Mouse (Mus musculus) intestine, embryonic 16.5 days (tissue): ENCODE measurements at regions not wholly inside any gene's neighbourhood (a gene's known extent, or its start where the extent isn't known, plus 50 kb on each side); places are given as distances from the start of the nearest gene placed in this dataset.

Source experiments
- ATAC-seq: fragments of 200-750 bp; cut with Nextera tagmentation; 2 replicates; pipeline ENCODE4 v1.8.0; 2017; ENCODE audit warnings: moderate TSS enrichment, moderate library complexity
- H3K27ac ChIP-seq: fragments of 300-500 bp; sonication (generic); 2 replicates; pipeline ENCODE4 v1.5.1; 2014; ENCODE audit warnings: mild to moderate bottlenecking, low read length
- H3K27me3 ChIP-seq: fragments of 300-500 bp; sonication (generic); replicated peaks from 2 replicates; pipeline ENCODE4 v1.6.1; 2014; ENCODE audit warnings: low read length, control low read depth, mixed read lengths; ENCODE audit not compliant: control insufficient read depth, insufficient read depth
- H3K36me3 ChIP-seq: fragments of 300-500 bp; sonication (generic); 2 replicates; pipeline ENCODE4 v1.6.1; 2014; ENCODE audit warnings: low read length, control low read depth; ENCODE audit not compliant: control insufficient read depth, insufficient read depth
- H3K4me1 ChIP-seq: fragments of 300-500 bp; sonication (generic); 2 replicates; pipeline ENCODE4 v1.6.1; 2014; ENCODE audit warnings: low read length, control low read depth, mixed read lengths; ENCODE audit not compliant: control insufficient read depth, insufficient read depth
- H3K4me2 ChIP-seq: fragments of 300-500 bp; sonication (generic); 2 replicates; pipeline ENCODE4 v1.6.1; 2014; ENCODE audit warnings: low read depth, low read length, control low read depth
- H3K4me3 ChIP-seq: fragments of 300-500 bp; sonication (generic); 2 replicates; pipeline ENCODE4 v1.5.1; 2014; ENCODE audit warnings: mild to moderate bottlenecking, low read length
- H3K9ac ChIP-seq: fragments of 300-500 bp; sonication (generic); 2 replicates; pipeline ENCODE4 v1.6.1; 2014; ENCODE audit warnings: low read depth, low read length
- H3K9me3 ChIP-seq: fragments of 300-500 bp; sonication (generic); 2 replicates; pipeline ENCODE4 v1.6.1; 2016; ENCODE audit warnings: low read length, control low read depth; ENCODE audit not compliant: control insufficient read depth
- WGBS: fragments of 180-500 bp; shearing (Covaris S2); extraction: QIAGEN DNeasy Blood & Tissue Kit; methylation state at CpG from one replicate; pipeline ENCODE4 v1.1.7; 2014; 5-methylcytosine and 5-hydroxymethylcytosine counted together

GRCm38 (mm10) chr5:54241169-54241917 lies 243.0 kb downstream of the Stim2 start:
- 26% methylated on average over 20 of the region's 20 CpGs for WGBS
- no peak overlapping the region for H3K9ac ChIP-seq
- no peak overlapping the region; the same call in none of the 2 replicates for H3K4me2 ChIP-seq
- ATAC-seq = no peak
- no peak overlapping the region for H3K27ac ChIP-seq
- no peaks in the 10 kb centered on the region for H3K4me1 ChIP-seq
- H3K27me3 ChIP-seq = no peaks in the 10 kb centered on the region
- H3K9me3 ChIP-seq = no peaks in the 10 kb centered on the region
- H3K4me3 ChIP-seq = no peak overlapping the region
- no peaks in the 10 kb centered on the region for H3K36me3 ChIP-seq

- H3K4me3 ChIP-seq = no peak overlapping the region
- no peak overlapping the region for H3K9ac ChIP-seq
- H3K9me3 ChIP-seq = no peaks in the 10 kb centered on the region
- no peak for ATAC-seq
- H3K4me2 ChIP-seq = no peak overlapping the region
- WGBS = 86% methylated on average over 4 of the region's 4 CpGs
- no peaks in the 10 kb centered on the region for H3K4me1 ChIP-seq
- no peaks in the 10 kb centered on the region for H3K27me3 ChIP-seq
- no peaks in the 10 kb centered on the region for H3K36me3 ChIP-seq
- no peak overlapping the region for H3K27ac ChIP-seq
Observed at GRCm38 (mm10) chr5:54242126-54242525, 243.8 kb downstream of the Stim2 start.

GRCm38 (mm10) chr5:54252038-54252437 lies 253.7 kb downstream of the Stim2 start:
- Histone ChIP-seq H3K27me3 (no peaks in the 10 kb centered on the region), H3K4me2 (no peak overlapping the region), H3K36me3 (no peaks in the 10 kb centered on the region), H3K9ac (no peak overlapping the region), H3K9me3 (no peaks in the 10 kb centered on the region), H3K27ac (no peak overlapping the region), H3K4me1 (no peaks in the 10 kb centered on the region), H3K4me3 (no peak overlapping the region)
- 84% methylated on average over 2 of the region's 2 CpGs for WGBS
- ATAC-seq = no peak

- Histone ChIP-seq H3K4me1 (no peaks in the 10 kb centered on the region), H3K9me3 (no peaks in the 10 kb centered on the region), H3K4me3 (no peak overlapping the region), H3K36me3 (no peaks in the 10 kb centered on the region), H3K27ac (no peak overlapping the region), H3K9ac (no peak overlapping the region), H3K4me2 (no peak overlapping the region), H3K27me3 (no peaks in the 10 kb centered on the region)
- no peak for ATAC-seq
- 70% methylated on average over 7 of the region's 7 CpGs for WGBS
Observed at GRCm38 (mm10) chr5:54254005-54254404, 255.7 kb downstream of the Stim2 start.

GRCm38 (mm10) chr5:54258087-54258733 lies 259.9 kb downstream of the Stim2 start:
- H3K27ac ChIP-seq = no peak overlapping the region
- 0 out of 2 replicates have a peak, but pooled peaks have one; percentile 58 for ATAC-seq
- WGBS = 16% methylated on average over 1 of the region's 1 CpGs
- H3K4me3 ChIP-seq = no peak overlapping the region
- no peaks in the 10 kb centered on the region for H3K27me3 ChIP-seq
- H3K36me3 ChIP-seq = no peaks in the 10 kb centered on the region
- no peaks in the 10 kb centered on the region for H3K9me3 ChIP-seq
- no peak overlapping the region for H3K9ac ChIP-seq
- H3K4me2 ChIP-seq = no peak overlapping the region
- H3K4me1 ChIP-seq = no peaks in the 10 kb centered on the region

- Histone ChIP-seq H3K4me1 (no peaks in the 10 kb centered on the region), H3K27ac (no peak overlapping the region), H3K9me3 (no peaks in the 10 kb centered on the region), H3K36me3 (no peaks in the 10 kb centered on the region), H3K4me3 (0 out of 2 replicates have a peak overlapping the region, but pooled peaks have one; percentile 4), H3K4me2 (0 out of 2 replicates have a peak overlapping the region, but pooled peaks have one; percentile 20), H3K27me3 (no peaks in the 10 kb centered on the region), H3K9ac (no peak overlapping the region)
- no peak for ATAC-seq
- 36% methylated on average over 9 of the region's 9 CpGs for WGBS
Observed at GRCm38 (mm10) chr5:54264867-54265434, 266.7 kb downstream of the Stim2 start.

- no peak overlapping the region for H3K4me3 ChIP-seq
- WGBS = 59% methylated on average over 10 of the region's 10 CpGs
- no peak overlapping the region for H3K9ac ChIP-seq
- no peaks in the 10 kb centered on the region for H3K27me3 ChIP-seq
- no peaks in the 10 kb centered on the region for H3K9me3 ChIP-seq
- ATAC-seq = no peak
- no peak overlapping the region for H3K27ac ChIP-seq
- no peaks in the 10 kb centered on the region for H3K36me3 ChIP-seq
- H3K4me1 ChIP-seq = no peaks in the 10 kb centered on the region
- no peak overlapping the region for H3K4me2 ChIP-seq
Observed at GRCm38 (mm10) chr5:54267905-54268590, 269.7 kb downstream of the Stim2 start.

GRCm38 (mm10) chr5:54279357-54279756 lies 281.1 kb downstream of the Stim2 start:
- H3K9me3 ChIP-seq = no peaks in the 10 kb centered on the region
- no peaks in the 10 kb centered on the region for H3K36me3 ChIP-seq
- H3K4me3 ChIP-seq = no peak overlapping the region
- no peak overlapping the region for H3K27ac ChIP-seq
- no peaks in the 10 kb centered on the region for H3K4me1 ChIP-seq
- no peak overlapping the region for H3K4me2 ChIP-seq
- peak; percentile 82 for ATAC-seq
- no peaks in the 10 kb centered on the region for H3K27me3 ChIP-seq
- no peak overlapping the region for H3K9ac ChIP-seq
- WGBS = 50% methylated on average over 8 of the region's 8 CpGs

GRCm38 (mm10) chr5:54280670-54281069 lies 282.4 kb downstream of the Stim2 start:
- Histone ChIP-seq H3K27ac (no peak overlapping the region), H3K9me3 (no peaks in the 10 kb centered on the region), H3K9ac (no peak overlapping the region), H3K4me1 (no peaks in the 10 kb centered on the region), H3K27me3 (no peaks in the 10 kb centered on the region), H3K4me3 (no peak overlapping the region), H3K4me2 (no peak overlapping the region), H3K36me3 (no peaks in the 10 kb centered on the region)
- 46% methylated on average over 4 of the region's 4 CpGs for WGBS
- no peak for ATAC-seq
